ENCODE assay signal across 33 mouse cellular contexts in the genomic region with DNA sequence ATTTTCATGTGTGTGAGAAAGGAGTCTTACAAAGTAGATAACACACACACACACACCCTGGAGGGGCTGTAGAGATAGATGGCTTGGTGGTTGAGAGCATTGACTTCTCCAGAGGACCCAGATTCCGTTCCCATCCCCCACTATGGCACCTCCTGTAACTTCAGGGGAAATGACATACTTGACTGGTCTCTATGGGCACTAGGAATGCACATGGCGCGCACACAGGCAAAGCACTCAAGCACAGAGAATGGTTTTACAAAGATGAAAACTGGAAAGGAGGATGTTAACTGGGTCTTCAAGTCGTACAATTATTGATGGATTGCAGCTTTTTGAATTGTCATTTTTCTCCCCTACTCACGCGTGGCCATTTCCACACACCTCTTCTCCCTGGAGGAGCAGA. TPM values are rescaled to one million over a fixed set of nuclear protein-coding genes. Genes with fewer than 3 reads are reported as not detected.
A peak's percentile ranks its signal among the peaks of the same experiment; 100 is the strongest.
DNase-seq lines count a peak whose midpoint lies in the region; ATAC-seq and TF ChIP-seq lines count a peak whose summit lies in the region.
"Had no signal": no experiment of that assay in that cellular context is flagged by ENCODE, and none has a peak within 500 bp of the region (broad histone marks: within the 10 kb centered on the region; RNA-seq: fewer than 3 reads in every experiment).

No protein-coding gene starts in this region.

- WGBS in midbrain, embryonic 11.5 days, result 77% methylated on average over 6 of the region's 6 CpGs
- WGBS in midbrain, embryonic 16.5 days, result 90% methylated on average over 6 of the region's 6 CpGs
- 58% methylated on average over 6 of the region's 6 CpGs for WGBS in lung, embryonic 14.5 days

- no peak overlapping the region for H3K9ac ChIP-seq in midbrain, embryonic 11.5 days (ENCODE audit: low read length)
- H3K9ac ChIP-seq in midbrain, embryonic 16.5 days (ENCODE audit: low read depth, low read length), result no peak overlapping the region
- no peak overlapping the region for H3K9ac ChIP-seq in lung, embryonic 14.5 days
- H3K9ac ChIP-seq: embryonic facial prominence, embryonic 13.5 days; forebrain, postnatal 0 days; intestine, embryonic 15.5 days; limb, embryonic 12.5 days; neural tube, embryonic 15.5 days; stomach, embryonic 15.5 days had no signal

- peaks cover 4% of the 10 kb centered on the region; the same call in 1 of the 2 replicates for H3K4me1 ChIP-seq in midbrain, embryonic 11.5 days (ENCODE audit: control insufficient read depth, insufficient read depth, low read length)
- H3K4me1 ChIP-seq in midbrain, embryonic 16.5 days (ENCODE audit: control insufficient read depth, insufficient read depth, low read length), result peaks cover 20% of the 10 kb centered on the region
- no peaks in the 10 kb centered on the region for H3K4me1 ChIP-seq in lung, embryonic 14.5 days (ENCODE audit: insufficient read depth)

- peak; percentile 83 for DNase-seq in midbrain, embryonic 11.5 days (ENCODE audit: low spot score, missing footprints)
- DNase-seq in lung, embryonic 14.5 days, result peak; percentile 35
- DNase-seq in lung, postnatal 10 days, result peak; percentile 16
- no peak for DNase-seq in layer of hippocampus, adult 2 months (ENCODE audit: low spot score in 2 of 2)
- DNase-seq in right cerebral cortex, postnatal 4 days, result no peak
- no peak for DNase-seq in testis, postnatal 14 days (ENCODE audit: low spot score)
- DNase-seq: adrenal gland, adult 2 months; adrenal gland, postnatal 36 days; B cell, adult 2 months; cerebellum, adult 8-10 months; cerebellum, postnatal 36 days; embryo, embryonic 11 days; forebrain, postnatal 0 days; gastrocnemius, postnatal 10 days; heart, postnatal 36 days; layer of hippocampus, adult 9-11 months; retina, postnatal 1 day; right cerebral cortex, postnatal 14 days; thymus, adult 18-20 months; thymus, postnatal 25 days had no signal

- no peak for ATAC-seq in midbrain, embryonic 11.5 days (ENCODE audit: low FRiP score)
- no peak for ATAC-seq in midbrain, embryonic 16.5 days
- ATAC-seq in lung, embryonic 14.5 days (ENCODE audit: insufficient read depth), result no peak
- ATAC-seq: activated CD4-positive, CD25-positive, alpha-beta regulatory T cell, adult 4 months; forebrain, postnatal 0 days; hindbrain, postnatal 0 days; intestine, embryonic 15.5 days had no signal

- no peak overlapping the region for H3K4me2 ChIP-seq in midbrain, embryonic 11.5 days
- no peak overlapping the region for H3K4me2 ChIP-seq in midbrain, embryonic 16.5 days (ENCODE audit: low read length)
- peak overlapping the region; percentile 90; the same call in 1 of the 2 replicates for H3K4me2 ChIP-seq in lung, embryonic 14.5 days
- H3K4me2 ChIP-seq: heart, embryonic 11.5 days had no signal

- H3K27me3 ChIP-seq in midbrain, embryonic 11.5 days (ENCODE audit: control insufficient read depth, insufficient read depth, low read length), result peaks cover 14% of the 10 kb centered on the region; the same call in 1 of the 2 replicates
- H3K27me3 ChIP-seq in midbrain, embryonic 16.5 days (ENCODE audit: control insufficient read depth, insufficient read depth, low read depth, low read length), result no peaks in the 10 kb centered on the region
- H3K27me3 ChIP-seq in lung, embryonic 14.5 days (ENCODE audit: insufficient read depth, low read length), result peaks cover 14% of the 10 kb centered on the region; the same call in 1 of the 2 replicates

- H3K9me3 ChIP-seq in midbrain, embryonic 11.5 days (ENCODE audit: control insufficient read depth, low read length), result no peaks in the 10 kb centered on the region
- H3K9me3 ChIP-seq in midbrain, embryonic 16.5 days (replicated peaks; ENCODE audit: control insufficient read depth, low read length, poor library complexity, severe bottlenecking), result no peaks in the 10 kb centered on the region
- no peaks in the 10 kb centered on the region for H3K9me3 ChIP-seq in lung, embryonic 14.5 days (ENCODE audit: low read depth, low read length)
- H3K9me3 ChIP-seq: embryonic facial prominence, embryonic 13.5 days; forebrain, embryonic 10.5 days; hindbrain, embryonic 12.5 days; intestine, embryonic 15.5 days; limb, embryonic 12.5 days; midbrain, embryonic 12.5 days; neural tube, embryonic 15.5 days; stomach, embryonic 15.5 days had no signal

- TF ChIP-seq CTCF in lung, embryonic 14.5 days (IDR thresholded peaks at IDR 0.05; ENCODE audit: low read depth), result no peak
- no peak for TF ChIP-seq CTCF in layer of hippocampus, adult 2 months (conservative IDR thresholded peaks at IDR 0.05)

- no peak overlapping the region for H3K27ac ChIP-seq in midbrain, embryonic 11.5 days (ENCODE audit: low read depth, low read length)
- no peak overlapping the region for H3K27ac ChIP-seq in midbrain, embryonic 16.5 days (ENCODE audit: low read length)
- H3K27ac ChIP-seq in lung, embryonic 14.5 days (ENCODE audit: low read depth), result no peak overlapping the region
- no peak overlapping the region for H3K27ac ChIP-seq in layer of hippocampus, adult 2 months
- H3K27ac ChIP-seq: embryonic facial prominence, embryonic 13.5 days; forebrain, embryonic 10.5 days; hindbrain, embryonic 12.5 days; hindbrain, postnatal 0 days; intestine, embryonic 15.5 days; left cerebral cortex, adult 2 months; limb, embryonic 12.5 days; midbrain, embryonic 12.5 days had no signal

- no peak overlapping the region for H3K4me3 ChIP-seq in midbrain, embryonic 11.5 days (ENCODE audit: low read depth, low read length)
- H3K4me3 ChIP-seq in midbrain, embryonic 16.5 days (ENCODE audit: low read depth, low read length), result no peak overlapping the region
- H3K4me3 ChIP-seq in lung, embryonic 14.5 days (ENCODE audit: low read depth, low read length), result no peak overlapping the region
- no peak overlapping the region for H3K4me3 ChIP-seq in layer of hippocampus, adult 2 months
- H3K4me3 ChIP-seq: intestine, embryonic 15.5 days; left cerebral cortex, adult 2 months; limb, embryonic 12.5 days had no signal

- no peaks in the 10 kb centered on the region for H3K36me3 ChIP-seq in midbrain, embryonic 11.5 days (ENCODE audit: control insufficient read depth, insufficient read depth, low read length)
- no peaks in the 10 kb centered on the region for H3K36me3 ChIP-seq in midbrain, embryonic 16.5 days (ENCODE audit: control insufficient read depth, insufficient read depth, low read length)
- no peaks in the 10 kb centered on the region for H3K36me3 ChIP-seq in lung, embryonic 14.5 days (ENCODE audit: insufficient read depth)
- H3K36me3 ChIP-seq: embryonic facial prominence, embryonic 13.5 days; forebrain, embryonic 10.5 days; hindbrain, embryonic 12.5 days; intestine, embryonic 15.5 days; limb, embryonic 12.5 days; midbrain, embryonic 12.5 days; neural tube, embryonic 15.5 days; stomach, embryonic 15.5 days had no signal

RNA-seq across cellular contexts. Expression of a gene that starts 1.6 kb away (rescaled TPM):
- polyA plus RNA-seq in midbrain, embryonic 11.5 days (2014; fragmentation: Nextera tagmentation; extraction: Ambion mirVana), result 1.9 and 2.2 TPM in 2 replicates
- 8.4 and 10.9 TPM in 2 replicates for polyA plus RNA-seq in midbrain, embryonic 16.5 days (2015; fragmentation: Nextera tagmentation; extraction: Ambion mirVana)
- 2.9 and 3.2 TPM in 2 replicates for polyA plus RNA-seq in lung, embryonic 14.5 days (2014; fragmentation: Nextera tagmentation; extraction: Ambion mirVana)
- 10 to 100 TPM; 32.0 TPM for total RNA-seq in layer of hippocampus, adult 2 months (2021)

Comparison
In these comparisons a context has a peak if more than half of its experiments do, and no peak if none do; other contexts are left out.
1. DNase-seq: peak in midbrain, embryonic 11.5 days (single experiment), lung, embryonic 14.5 days (single experiment) and lung, postnatal 10 days (single experiment); none in layer of hippocampus, adult 2 months (0 of 2), right cerebral cortex, postnatal 4 days (single experiment) and testis, postnatal 14 days (single experiment).